Mouse (Mus musculus): ENCODE data around the gene Ctsh. TPM values are rescaled to one million over a fixed set of nuclear protein-coding genes. Genes with fewer than 3 reads are reported as not detected.
"Not testable (repeated sequence)": the region's sequence is repeated elsewhere in the genome, so short reads cannot be mapped to it uniquely, and the experiment has no call there.

The Ctsh gene
- polyA plus RNA-seq, 1 experiment from 2014 or later: 69.3 TPM

- Histone ChIP-seq H3K9me3 (ENCODE audit: control insufficient read depth, low read length) (no peaks in the 10 kb centered on the region), H3K36me3 (ENCODE audit: control insufficient read depth, insufficient read depth, low read length) (no peaks in the 10 kb centered on the region), H3K4me3 (ENCODE audit: low read depth, low read length) (no peak overlapping the region), H3K4me1 (ENCODE audit: control insufficient read depth, insufficient read depth, low read length) (no peaks in the 10 kb centered on the region), H3K9ac (ENCODE audit: low read depth, low read length) (no peak overlapping the region), H3K27ac (replicated peaks; ENCODE audit: low read depth, low read length) (no peak overlapping the region), H3K4me2 (ENCODE audit: low read depth, low read length) (no peak overlapping the region), H3K27me3 (replicated peaks; ENCODE audit: control insufficient read depth, insufficient read depth, low read length) (no peaks in the 10 kb centered on the region)
- ATAC-seq (ENCODE audit: low read depth): no peak
- no peak for DNase-seq (ENCODE audit: low spot score)
- WGBS: 87% methylated on average over 6 of the region's 6 CpGs
Measured at GRCm38 (mm10) chr9:90027709-90028108, 26.2 kb upstream of the Ctsh start.

GRCm38 (mm10) chr9:90033922-90034321, 20.0 kb upstream of the Ctsh start:
- H3K27ac ChIP-seq (replicated peaks; ENCODE audit: low read depth, low read length): no peak overlapping the region
- DNase-seq (ENCODE audit: low spot score) (no peak), ATAC-seq (ENCODE audit: low read depth) (no peak)
- no peaks in the 10 kb centered on the region for H3K27me3 ChIP-seq (replicated peaks; ENCODE audit: control insufficient read depth, insufficient read depth, low read length)
- no peaks in the 10 kb centered on the region for H3K4me1 ChIP-seq (ENCODE audit: control insufficient read depth, insufficient read depth, low read length)
- H3K9me3 ChIP-seq (ENCODE audit: control insufficient read depth, low read length): no peaks in the 10 kb centered on the region
- no peak overlapping the region for H3K9ac ChIP-seq (ENCODE audit: low read depth, low read length)
- WGBS: 90% methylated on average over 4 of the region's 4 CpGs
- H3K4me2 ChIP-seq (ENCODE audit: low read depth, low read length): no peak overlapping the region
- H3K36me3 ChIP-seq (ENCODE audit: control insufficient read depth, insufficient read depth, low read length): no peaks in the 10 kb centered on the region
- no peak overlapping the region for H3K4me3 ChIP-seq (ENCODE audit: low read depth, low read length)

GRCm38 (mm10) chr9:90035168-90035567, 18.8 kb upstream of the Ctsh start:
- H3K36me3 ChIP-seq (ENCODE audit: control insufficient read depth, insufficient read depth, low read length): no peaks in the 10 kb centered on the region
- DNase-seq (ENCODE audit: low spot score): no peak
- no peak for ATAC-seq (ENCODE audit: low read depth)
- no peaks in the 10 kb centered on the region for H3K9me3 ChIP-seq (ENCODE audit: control insufficient read depth, low read length)
- 72% methylated on average over 2 of the region's 2 CpGs for WGBS
- H3K9ac ChIP-seq (ENCODE audit: low read depth, low read length): no peak overlapping the region
- no peak overlapping the region for H3K4me2 ChIP-seq (ENCODE audit: low read depth, low read length)
- no peak overlapping the region for H3K4me3 ChIP-seq (ENCODE audit: low read depth, low read length)
- no peak overlapping the region for H3K27ac ChIP-seq (replicated peaks; ENCODE audit: low read depth, low read length)
- no peaks in the 10 kb centered on the region for H3K4me1 ChIP-seq (ENCODE audit: control insufficient read depth, insufficient read depth, low read length)
- no peaks in the 10 kb centered on the region for H3K27me3 ChIP-seq (replicated peaks; ENCODE audit: control insufficient read depth, insufficient read depth, low read length)

GRCm38 (mm10) chr9:90035794-90036193, 18.2 kb upstream of the Ctsh start:
- Histone ChIP-seq H3K4me1 (ENCODE audit: control insufficient read depth, insufficient read depth, low read length) (no peaks in the 10 kb centered on the region), H3K4me2 (ENCODE audit: low read depth, low read length) (no peak overlapping the region), H3K36me3 (ENCODE audit: control insufficient read depth, insufficient read depth, low read length) (no peaks in the 10 kb centered on the region), H3K27ac (replicated peaks; ENCODE audit: low read depth, low read length) (no peak overlapping the region), H3K27me3 (replicated peaks; ENCODE audit: control insufficient read depth, insufficient read depth, low read length) (no peaks in the 10 kb centered on the region), H3K9me3 (ENCODE audit: control insufficient read depth, low read length) (no peaks in the 10 kb centered on the region), H3K9ac (ENCODE audit: low read depth, low read length) (no peak overlapping the region), H3K4me3 (ENCODE audit: low read depth, low read length) (no peak overlapping the region)
- DNase-seq (ENCODE audit: low spot score) (no peak), ATAC-seq (ENCODE audit: low read depth) (no peak)
- 94% methylated on average over 3 of the region's 3 CpGs for WGBS

- H3K4me2 ChIP-seq (ENCODE audit: low read depth, low read length): no peak overlapping the region
- 65% methylated on average over 4 of the region's 4 CpGs for WGBS
- no peak overlapping the region for H3K27ac ChIP-seq (replicated peaks; ENCODE audit: low read depth, low read length)
- H3K4me3 ChIP-seq (ENCODE audit: low read depth, low read length): no peak overlapping the region
- DNase-seq (ENCODE audit: low spot score) (peak; percentile 48), ATAC-seq (ENCODE audit: low read depth) (peak; percentile 68)
- no peaks in the 10 kb centered on the region for H3K4me1 ChIP-seq (ENCODE audit: control insufficient read depth, insufficient read depth, low read length)
- no peaks in the 10 kb centered on the region for H3K9me3 ChIP-seq (ENCODE audit: control insufficient read depth, low read length)
- H3K9ac ChIP-seq (ENCODE audit: low read depth, low read length): no peak overlapping the region
- H3K36me3 ChIP-seq (ENCODE audit: control insufficient read depth, insufficient read depth, low read length): no peaks in the 10 kb centered on the region
- H3K27me3 ChIP-seq (replicated peaks; ENCODE audit: control insufficient read depth, insufficient read depth, low read length): no peaks in the 10 kb centered on the region
Measured at GRCm38 (mm10) chr9:90036313-90036712, 17.6 kb upstream of the Ctsh start.

- H3K4me1 ChIP-seq (ENCODE audit: control insufficient read depth, insufficient read depth, low read length): no peaks in the 10 kb centered on the region
- no peak for ATAC-seq (ENCODE audit: low read depth)
- H3K9ac ChIP-seq (ENCODE audit: low read depth, low read length): no peak overlapping the region
- H3K9me3 ChIP-seq (ENCODE audit: control insufficient read depth, low read length): no peaks in the 10 kb centered on the region
- WGBS: 84% methylated on average over 4 of the region's 4 CpGs
- no peaks in the 10 kb centered on the region for H3K27me3 ChIP-seq (replicated peaks; ENCODE audit: control insufficient read depth, insufficient read depth, low read length)
- no peak overlapping the region for H3K4me3 ChIP-seq (ENCODE audit: low read depth, low read length)
- H3K27ac ChIP-seq (replicated peaks; ENCODE audit: low read depth, low read length): no peak overlapping the region
- H3K4me2 ChIP-seq (ENCODE audit: low read depth, low read length): no peak overlapping the region
- no peaks in the 10 kb centered on the region for H3K36me3 ChIP-seq (ENCODE audit: control insufficient read depth, insufficient read depth, low read length)
- DNase-seq (ENCODE audit: low spot score): no peak
Measured at GRCm38 (mm10) chr9:90038535-90038934, 15.4 kb upstream of the Ctsh start.

- Histone ChIP-seq H3K36me3 (ENCODE audit: control insufficient read depth, insufficient read depth, low read length) (no peaks in the 10 kb centered on the region), H3K27ac (replicated peaks; ENCODE audit: low read depth, low read length) (no peak overlapping the region), H3K4me3 (ENCODE audit: low read depth, low read length) (no peak overlapping the region), H3K4me1 (ENCODE audit: control insufficient read depth, insufficient read depth, low read length) (no peaks in the 10 kb centered on the region), H3K4me2 (ENCODE audit: low read depth, low read length) (no peak overlapping the region), H3K9ac (ENCODE audit: low read depth, low read length) (no peak overlapping the region), H3K9me3 (ENCODE audit: control insufficient read depth, low read length) (no peaks in the 10 kb centered on the region), H3K27me3 (replicated peaks; ENCODE audit: control insufficient read depth, insufficient read depth, low read length) (no peaks in the 10 kb centered on the region)
- DNase-seq (ENCODE audit: low spot score) (no peak), ATAC-seq (ENCODE audit: low read depth) (no peak)
- 78% methylated on average over 2 of the region's 2 CpGs for WGBS
Measured at GRCm38 (mm10) chr9:90040916-90041315, 13.0 kb upstream of the Ctsh start.

GRCm38 (mm10) chr9:90041556-90041955, 12.4 kb upstream of the Ctsh start:
- 87% methylated on average over 3 of the region's 3 CpGs for WGBS
- Histone ChIP-seq H3K27ac (replicated peaks; ENCODE audit: low read depth, low read length) (no peak overlapping the region), H3K4me1 (ENCODE audit: control insufficient read depth, insufficient read depth, low read length) (no peaks in the 10 kb centered on the region), H3K9me3 (ENCODE audit: control insufficient read depth, low read length) (0 out of 2 replicates have a peak, but pooled peaks cover 4% of the 10 kb centered on the region), H3K36me3 (ENCODE audit: control insufficient read depth, insufficient read depth, low read length) (no peaks in the 10 kb centered on the region), H3K27me3 (replicated peaks; ENCODE audit: control insufficient read depth, insufficient read depth, low read length) (no peaks in the 10 kb centered on the region), H3K4me2 (ENCODE audit: low read depth, low read length) (no peak overlapping the region), H3K4me3 (ENCODE audit: low read depth, low read length) (no peak overlapping the region), H3K9ac (ENCODE audit: low read depth, low read length) (no peak overlapping the region)
- ATAC-seq (ENCODE audit: low read depth) (no peak), DNase-seq (ENCODE audit: low spot score) (no peak)

GRCm38 (mm10) chr9:90042906-90043305, 11.0 kb upstream of the Ctsh start:
- not testable (repeated sequence) for ATAC-seq (ENCODE audit: low read depth); DNase-seq (ENCODE audit: low spot score)
- WGBS: 91% methylated on average over 8 of the region's 8 CpGs

More at GRCm38 (mm10) chr9:90042906-90043305, 11.0 kb upstream of the Ctsh start:
- not testable (repeated sequence) for H3K4me3 ChIP-seq (ENCODE audit: low read depth, low read length); H3K4me1 ChIP-seq (ENCODE audit: control insufficient read depth, insufficient read depth, low read length); H3K9me3 ChIP-seq (ENCODE audit: control insufficient read depth, low read length); H3K4me2 ChIP-seq (ENCODE audit: low read depth, low read length); H3K27ac ChIP-seq (replicated peaks; ENCODE audit: low read depth, low read length); H3K36me3 ChIP-seq (ENCODE audit: control insufficient read depth, insufficient read depth, low read length); H3K27me3 ChIP-seq (replicated peaks; ENCODE audit: control insufficient read depth, insufficient read depth, low read length); H3K9ac ChIP-seq (ENCODE audit: low read depth, low read length)

Measured in embryonic facial prominence, embryonic 14.5 days (tissue).